Mouse (Mus musculus): ENCODE measurements around the gene Oas3.

DNA sequence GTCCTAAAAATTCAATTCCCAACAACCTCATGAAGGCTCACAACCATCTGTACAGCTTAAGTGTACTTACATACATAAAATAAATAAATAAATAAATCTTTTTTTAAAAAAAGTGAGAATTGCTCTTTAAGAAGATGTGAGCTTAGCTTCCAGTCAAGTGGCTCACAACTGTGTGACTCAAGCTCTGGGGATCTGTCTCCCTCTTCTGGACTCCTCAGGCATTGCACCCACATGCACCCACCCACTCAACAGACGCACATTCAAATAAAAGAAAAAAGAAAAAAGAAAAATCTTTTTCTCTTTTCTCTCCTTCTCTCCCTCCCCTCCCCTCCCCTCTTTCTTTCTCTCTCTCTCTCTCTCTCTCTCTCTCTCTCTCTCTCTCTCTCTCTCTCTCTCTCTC lies 4.2 kb upstream of the Oas3 start:
- TF ChIP-seq EP300 (IDR thresholded peaks at IDR 0.05; ENCODE audit: low read depth) (no peak), CTCF (IDR thresholded peaks at IDR 0.05; ENCODE audit: low read depth) (peak; percentile 49)
